Mouse (Mus musculus) NIH3T3 (cell line): Measurements from ENCODE around the gene Xpnpep2.

Experiments
- DNase-seq: peaks from one replicate; pipeline ENCODE4 v3.0.0-alpha.2; 2012; ENCODE audit warnings: low read depth

Gene Xpnpep2

GRCm38 (mm10) chrX:48108394-48109315, at the start of gene Xpnpep2:
Gene Xpnpep2, plus strand, starts transcription at chrX:48108725.
- DNase-seq, result peak; percentile 81

- DNase-seq, result no peak
These were observed 46.0 kb upstream of the Xpnpep2 start for GRCm38 (mm10) chrX:48062481-48062880.

GRCm38 (mm10) chrX:48064166-48064853, 44.2 kb upstream of the Xpnpep2 start:
- DNase-seq, result no peak

DNA sequence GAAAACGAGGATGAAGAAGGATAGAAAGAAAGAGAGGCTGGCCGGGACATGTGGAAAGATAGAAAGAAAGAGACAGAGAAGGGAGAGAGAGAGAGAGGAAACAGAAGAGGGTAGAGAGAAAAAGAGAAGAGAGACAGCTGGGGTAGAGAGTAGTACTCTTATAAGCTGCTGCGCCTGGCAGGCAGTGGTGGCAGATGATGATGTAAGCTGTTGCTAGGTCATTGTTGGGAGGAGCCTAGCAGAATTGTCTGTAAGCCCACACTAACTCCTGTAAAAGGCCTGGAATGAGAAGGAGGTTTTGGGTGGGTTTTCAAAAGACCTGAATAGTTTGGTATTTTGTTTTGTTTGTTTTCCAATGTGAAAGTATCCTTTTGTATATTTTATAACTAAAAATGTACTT, 41.6 kb upstream of the Xpnpep2 start:
- DNase-seq, result peak; percentile 30

DNA sequence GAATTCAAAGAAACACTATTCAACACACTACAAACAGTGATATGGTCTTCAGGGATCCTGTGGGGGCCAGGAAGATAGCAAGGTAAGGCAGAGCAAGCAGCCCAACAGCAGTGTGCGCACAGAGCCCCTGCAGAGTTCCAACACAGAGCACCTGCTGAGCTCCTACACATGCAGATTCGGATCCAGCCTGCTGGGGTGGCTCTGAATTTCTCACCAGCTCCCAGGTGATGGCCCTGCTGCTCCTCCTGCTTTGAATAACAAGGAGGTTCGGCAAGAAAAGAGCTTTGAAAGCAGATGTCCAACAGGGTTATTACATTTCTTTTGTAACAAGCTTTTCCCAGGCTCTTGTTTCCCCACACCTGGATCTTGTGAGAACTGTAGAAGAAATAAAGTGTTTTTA, 36.6 kb upstream of the Xpnpep2 start:
- DNase-seq, result no peak

GRCm38 (mm10) chrX:48072401-48072800, 36.1 kb upstream of the Xpnpep2 start:
- DNase-seq, result no peak

DNA sequence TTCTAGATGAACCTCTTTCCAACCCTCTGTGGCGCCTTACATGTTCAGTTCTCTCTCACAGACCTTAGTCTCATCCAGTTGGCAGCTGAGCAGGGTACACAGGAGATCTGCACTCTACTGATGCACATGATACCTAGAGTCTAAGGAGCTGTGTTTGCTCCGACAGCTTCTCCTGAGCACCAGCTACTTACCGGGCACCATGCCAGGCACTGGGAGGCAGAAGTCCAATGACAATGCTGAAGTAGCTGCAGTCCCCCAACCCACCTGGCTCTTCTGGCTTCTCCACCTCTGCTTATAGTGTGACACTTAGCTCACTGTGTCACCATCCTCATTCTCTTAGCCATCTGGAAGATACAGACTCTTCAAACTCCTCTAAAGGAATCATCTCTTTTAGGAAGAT, 33.8 kb upstream of the Xpnpep2 start:
- no peak for DNase-seq

DNA sequence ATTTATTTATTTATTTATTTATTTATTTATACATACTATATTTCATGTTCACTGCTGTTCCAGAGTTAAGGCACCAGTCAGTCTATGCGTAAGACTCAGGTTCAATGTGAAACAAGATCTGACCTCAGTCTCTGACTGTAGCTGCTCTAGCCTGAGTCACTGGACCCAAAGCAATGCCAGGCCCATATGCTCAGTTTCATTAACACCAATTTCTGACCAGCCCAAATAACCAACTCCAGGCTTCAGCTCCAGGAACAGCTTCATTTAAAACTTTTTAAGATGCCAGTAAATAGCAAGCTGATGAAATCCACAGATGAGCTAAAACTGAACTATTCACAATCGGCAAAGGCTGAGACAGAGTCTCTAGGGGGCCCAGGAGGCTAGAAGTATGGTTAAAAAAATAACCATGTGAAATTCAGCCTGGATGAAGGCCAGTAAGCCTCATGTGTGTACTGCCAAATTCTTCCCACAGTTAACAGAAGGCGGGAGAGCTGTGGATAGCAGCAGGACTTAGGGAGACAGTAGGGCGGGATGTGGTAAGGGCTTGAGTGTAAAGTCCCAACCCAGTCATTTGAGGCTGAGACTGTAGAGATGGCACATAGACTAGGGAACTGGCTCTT, 31.6 kb upstream of the Xpnpep2 start:
- DNase-seq, result peak; percentile 92

DNA sequence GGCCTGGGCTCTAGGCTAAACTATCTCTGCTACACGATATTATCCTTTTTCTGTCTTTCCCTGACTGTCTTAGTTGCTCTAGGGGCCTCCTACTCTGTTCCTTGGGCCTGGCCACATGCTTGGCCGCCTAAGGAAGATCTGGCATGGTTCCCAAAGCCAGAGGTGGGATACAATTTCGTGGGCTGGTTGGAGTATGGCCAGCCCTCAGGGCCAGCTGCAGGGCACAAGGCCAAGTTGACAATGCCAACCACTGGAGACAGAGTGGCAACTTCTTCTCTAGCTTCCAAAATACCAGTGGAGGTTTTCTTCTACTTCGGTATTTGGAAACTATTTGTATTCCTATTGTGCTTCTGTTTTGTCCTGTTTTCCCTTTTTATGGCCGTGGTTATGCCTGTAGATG, 26.2 kb upstream of the Xpnpep2 start:
- DNase-seq, result peak; percentile 52

DNA sequence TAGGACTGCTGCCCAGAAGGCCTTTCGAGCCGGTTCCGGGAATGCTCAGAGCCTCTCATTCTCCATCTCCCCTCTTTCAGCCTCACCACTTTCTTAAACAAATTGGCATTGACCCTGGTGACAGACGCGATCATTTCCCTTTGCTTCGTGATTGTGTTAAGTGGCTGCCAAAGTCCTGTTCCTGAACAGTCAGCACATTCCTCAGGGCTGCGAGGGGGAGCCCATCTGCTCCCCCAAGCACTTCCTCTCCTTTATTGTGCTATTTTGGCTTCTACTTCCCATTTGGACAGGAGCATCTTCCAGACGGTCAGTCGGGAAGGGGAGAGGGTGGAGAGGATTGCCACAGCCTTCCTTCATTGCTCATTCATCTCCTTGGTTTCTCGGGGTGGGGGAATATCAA, 16.4 kb upstream of the Xpnpep2 start:
- no peak for DNase-seq

DNA sequence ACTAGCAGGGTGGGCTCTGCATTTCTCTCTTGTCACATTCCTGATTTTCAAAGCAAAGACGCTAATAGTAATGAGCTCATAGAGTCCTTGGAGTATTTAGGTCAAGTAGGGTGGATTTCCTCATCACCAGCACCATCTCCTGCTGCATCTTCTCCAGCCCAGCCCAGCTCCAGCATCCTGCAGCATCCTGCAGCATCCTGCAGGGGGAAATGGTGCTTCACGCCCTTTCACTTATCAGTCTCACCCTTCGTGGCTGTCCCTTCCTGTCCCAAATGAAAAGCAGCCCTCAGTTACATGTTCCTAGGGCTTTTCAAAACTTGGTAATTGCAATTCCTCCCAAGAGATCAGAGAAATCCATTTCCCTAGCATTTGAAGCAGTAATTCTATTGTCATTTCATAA, 15.0 kb upstream of the Xpnpep2 start:
- no peak for DNase-seq

- DNase-seq, result peak; percentile 18
These were observed 13.9 kb upstream of the Xpnpep2 start for GRCm38 (mm10) chrX:48094658-48095057.

- no peak for DNase-seq
These were observed 11.9 kb upstream of the Xpnpep2 start for GRCm38 (mm10) chrX:48096580-48096979.

DNA sequence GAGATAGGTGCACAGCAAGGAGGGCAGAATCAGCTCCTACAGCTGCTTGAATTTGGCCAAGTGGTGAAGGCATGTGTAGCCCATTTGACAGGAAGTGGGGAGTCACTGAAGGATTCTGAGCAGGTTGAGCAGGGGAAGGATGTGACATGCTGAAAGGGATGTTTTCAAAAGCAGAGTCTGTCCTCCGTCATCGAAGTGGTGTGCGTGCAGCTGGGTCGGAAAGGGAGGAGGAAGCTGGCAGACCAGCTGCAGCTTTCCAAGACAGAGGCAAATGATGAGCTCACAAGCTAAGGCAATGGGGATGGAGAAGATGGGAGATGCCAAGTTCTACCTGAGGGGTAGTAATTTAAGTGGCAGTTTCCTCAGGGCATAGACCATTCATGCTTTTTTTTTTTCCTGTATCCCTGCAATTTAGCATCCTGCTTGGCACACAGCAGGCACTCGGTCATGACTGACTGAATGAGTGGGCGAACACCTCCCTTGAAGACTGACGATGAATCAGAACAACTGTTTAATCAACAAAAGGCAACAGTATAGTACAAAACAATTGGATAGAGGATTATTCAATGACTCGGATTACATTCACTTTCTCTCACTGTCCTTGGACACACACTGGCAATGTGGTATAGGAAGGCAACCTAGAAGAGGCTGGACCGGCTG, 9.9 kb upstream of the Xpnpep2 start:
- no peak for DNase-seq

DNA sequence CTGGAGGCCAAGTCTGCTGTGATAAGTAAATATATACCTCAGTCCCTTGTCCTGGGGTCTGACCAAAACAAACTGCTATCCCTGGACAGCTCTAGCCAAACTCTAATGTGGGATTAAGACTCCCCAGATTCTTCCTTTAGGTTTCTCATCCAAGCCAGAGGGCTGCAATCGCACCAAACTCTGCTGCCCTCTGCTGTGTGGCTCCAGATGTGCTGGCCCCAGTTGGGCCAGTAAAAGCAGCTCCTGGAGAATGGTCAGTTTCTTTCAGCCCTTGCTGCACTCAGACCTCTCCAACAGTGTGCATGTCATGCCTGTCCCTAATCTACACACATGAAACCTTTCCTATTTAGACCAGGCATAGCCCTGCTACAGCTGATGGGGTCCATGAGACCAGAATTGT, 8.7 kb upstream of the Xpnpep2 start:
- DNase-seq, result peak; percentile 69

DNA sequence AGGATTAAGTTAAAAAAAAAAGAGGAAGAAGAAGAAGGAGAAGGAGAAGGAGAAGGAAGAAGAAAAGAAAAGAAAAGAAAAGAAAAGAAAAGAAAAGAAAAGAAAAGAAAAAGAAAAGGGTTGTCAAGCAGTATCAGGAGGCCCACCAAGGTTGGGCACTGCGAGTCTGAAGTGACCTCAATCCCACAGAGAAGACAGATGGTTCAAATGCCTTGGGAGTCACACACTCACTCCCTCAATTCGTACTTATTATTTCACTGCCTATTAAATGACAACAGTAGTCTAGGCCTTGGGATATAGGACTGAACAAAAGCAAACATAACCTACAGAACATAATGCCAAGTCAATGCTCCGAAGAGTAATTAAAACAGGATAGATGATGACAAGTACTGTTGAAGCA, 5.3 kb upstream of the Xpnpep2 start:
- DNase-seq, result no peak

DNA sequence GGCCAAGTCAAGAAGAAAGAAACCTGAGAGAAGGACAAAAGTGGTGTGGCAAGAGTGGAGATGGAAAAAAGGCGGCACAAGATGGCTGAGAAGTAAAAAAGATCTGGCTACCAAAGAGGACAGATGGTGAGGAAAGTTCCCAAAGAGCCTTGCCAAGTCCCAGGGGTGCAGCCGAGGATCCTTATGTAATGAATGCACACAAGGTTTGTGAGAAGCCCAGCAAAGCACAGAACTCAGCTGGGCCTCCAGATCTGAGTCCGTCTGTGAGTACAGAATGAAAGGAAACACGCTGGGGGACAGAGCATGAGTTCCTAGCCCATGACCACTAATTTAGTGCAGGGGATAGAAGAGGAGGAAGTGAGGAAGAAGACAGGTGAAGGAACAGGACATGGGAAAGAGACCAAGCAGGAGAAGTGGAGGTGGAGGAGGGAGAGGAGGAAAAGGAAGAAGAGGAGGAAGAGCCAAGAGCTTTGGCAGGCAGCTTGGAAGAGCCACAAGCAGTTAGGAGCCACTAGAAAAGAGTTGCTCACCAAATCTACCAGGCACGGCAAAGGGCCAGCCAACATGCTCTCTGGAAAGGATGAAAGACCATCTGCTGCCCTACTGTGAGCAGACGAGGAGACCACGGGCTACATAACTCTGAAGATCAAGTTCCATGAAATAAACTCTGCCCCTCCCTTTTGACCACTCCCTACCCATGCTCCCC, 3.6 kb upstream of the Xpnpep2 start:
- no peak for DNase-seq

DNA sequence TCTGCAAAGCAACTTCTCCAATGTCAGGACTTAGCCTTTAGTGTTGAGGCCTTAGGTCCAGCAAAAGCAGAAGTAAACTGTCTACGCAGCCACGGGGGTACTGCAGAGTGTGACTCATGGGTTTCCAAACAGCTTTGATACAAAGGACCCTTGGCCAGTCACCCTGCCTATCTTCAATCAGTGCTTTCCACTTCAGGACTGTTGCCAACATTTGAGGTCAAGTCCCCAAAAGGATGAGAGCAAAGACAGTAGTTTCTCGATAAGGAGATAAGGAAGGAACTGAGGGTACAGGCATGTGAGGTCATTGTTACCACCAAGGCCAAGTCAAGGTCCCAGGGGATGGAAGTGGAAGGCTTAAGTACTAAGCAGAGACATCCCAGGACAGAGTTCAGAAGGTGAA, 2.3 kb upstream of the Xpnpep2 start:
- DNase-seq, result no peak

DNA sequence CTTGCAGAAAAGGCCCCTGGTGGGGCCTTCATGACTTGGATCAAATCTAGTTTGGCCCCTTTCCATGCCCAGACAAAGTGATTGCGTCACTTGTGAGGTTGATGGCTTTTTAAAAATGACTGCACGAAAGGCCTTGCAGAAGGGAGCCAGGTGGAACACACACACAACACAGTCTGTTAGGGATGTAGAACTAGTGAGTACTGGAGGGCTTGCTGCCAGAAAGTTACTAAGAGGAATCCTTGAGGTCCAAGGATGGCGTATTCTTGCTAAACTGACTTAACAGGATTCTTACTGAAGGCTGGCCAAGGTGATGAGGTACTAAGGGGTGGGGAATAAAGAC, 761 bp downstream of the Xpnpep2 start:
- peak; percentile 52 for DNase-seq

- peak; percentile 30 for DNase-seq
These were observed 10.8 kb downstream of the Xpnpep2 start for GRCm38 (mm10) chrX:48119294-48119693.

DNA sequence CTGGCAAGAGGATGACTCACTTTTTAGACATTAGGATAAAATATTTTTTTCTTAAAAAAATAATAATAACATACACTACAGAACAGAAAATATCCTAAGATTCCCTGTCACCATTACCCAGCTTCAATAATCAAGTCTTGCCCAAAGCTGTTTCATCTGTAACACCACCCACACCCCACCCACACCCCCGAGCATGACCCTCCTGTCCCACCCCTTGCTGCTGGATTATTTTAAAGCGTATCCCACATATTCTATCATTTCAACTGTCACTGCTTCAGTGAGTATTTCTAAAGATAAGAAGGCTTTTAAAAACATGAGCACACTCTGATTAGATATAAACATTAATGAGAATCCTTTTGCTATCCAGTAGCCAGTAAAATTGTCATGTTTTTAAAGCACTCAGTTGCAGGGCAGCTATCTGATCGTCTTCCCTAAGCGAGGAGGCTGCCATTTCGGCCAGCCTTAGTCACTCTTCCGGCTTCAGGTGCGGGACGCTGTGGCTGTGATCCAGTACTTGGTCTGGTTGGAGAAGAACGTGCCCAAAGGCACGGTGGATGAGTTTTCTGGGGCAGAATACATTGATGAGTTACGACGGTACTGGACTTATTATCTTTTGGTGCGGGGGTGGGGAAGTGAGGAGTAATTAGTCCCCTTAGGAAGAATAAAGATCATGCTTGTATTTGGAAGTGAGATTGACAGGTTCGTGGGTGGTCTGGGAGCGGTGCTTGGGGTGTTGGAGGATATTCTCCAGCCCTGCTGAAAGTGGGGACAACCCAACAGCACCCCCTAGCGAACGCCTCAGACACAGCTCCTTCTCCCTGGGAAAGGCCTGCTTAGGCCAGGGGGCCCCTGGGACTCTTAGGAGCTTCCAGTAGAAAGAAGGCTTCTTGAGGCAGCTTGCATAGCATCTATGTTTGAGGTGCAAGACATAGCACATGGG, 15.9 kb downstream of the Xpnpep2 start:
- DNase-seq, result peak; percentile 72
